Mouse (Mus musculus) limb, embryonic 11.5 days (tissue): ENCODE data around the gene Uvrag. TPM values are rescaled to one million over a fixed set of nuclear protein-coding genes. Genes with fewer than 3 reads are reported as not detected.
"Not testable (repeated sequence)": the region's sequence is repeated elsewhere in the genome, so short reads cannot be mapped to it uniquely, and the experiment has no call there.

Experiments used
- ATAC-seq: fragments of 200-750 bp; cut with Nextera tagmentation; 2 replicates; pipeline ENCODE4 v1.8.0; 2017; ENCODE audit warnings: low read depth; ENCODE audit not compliant: insufficient number of reproducible peaks, low FRiP score, low TSS enrichment
- DNase-seq: peaks from one replicate; pipeline ENCODE4 v3.0.0-alpha.2; 2015; ENCODE audit warnings: low spot score
- H3K27ac ChIP-seq: fragments of 300-500 bp; sonication (generic); replicated peaks from 2 replicates; pipeline ENCODE4 v1.5.1; 2014; ENCODE audit warnings: low read depth, mild to moderate bottlenecking, low read length
- H3K27me3 ChIP-seq: fragments of 300-500 bp; sonication (generic); 2 replicates; pipeline ENCODE4 v1.6.1; 2014; ENCODE audit warnings: mild to moderate bottlenecking, low read length, mixed read lengths; ENCODE audit not compliant: control insufficient read depth, insufficient read depth
- H3K36me3 ChIP-seq: fragments of 300-500 bp; sonication (generic); 2 replicates; pipeline ENCODE4 v1.6.1; 2014; ENCODE audit warnings: mild to moderate bottlenecking, low read length, moderate library complexity, mixed read lengths; ENCODE audit not compliant: control insufficient read depth, insufficient read depth
- H3K4me1 ChIP-seq: fragments of 300-500 bp; sonication (generic); 2 replicates; pipeline ENCODE4 v1.6.1; 2014; ENCODE audit warnings: low read length, mixed read lengths; ENCODE audit not compliant: control insufficient read depth, insufficient read depth
- H3K4me2 ChIP-seq: fragments of 300-500 bp; sonication (generic); 2 replicates; pipeline ENCODE4 v1.6.1; 2014; ENCODE audit warnings: low read depth, mild to moderate bottlenecking, moderate library complexity; ENCODE audit not compliant: severe bottlenecking
- H3K4me3 ChIP-seq: fragments of 300-500 bp; sonication (generic); 2 replicates; pipeline ENCODE4 v1.5.1; 2014; ENCODE audit warnings: low read depth, low read length
- H3K9ac ChIP-seq: fragments of 300-500 bp; sonication (generic); 2 replicates; pipeline ENCODE4 v1.6.1; 2014; ENCODE audit warnings: mild to moderate bottlenecking, low read length
- H3K9me3 ChIP-seq: fragments of 300-500 bp; sonication (generic); 2 replicates; pipeline ENCODE4 v1.6.1; 2016; ENCODE audit warnings: low read length; ENCODE audit not compliant: control insufficient read depth
- WGBS: fragments of 180-500 bp; shearing (Covaris S2); extraction: QIAGEN DNeasy Blood & Tissue Kit; methylation state at CpG from one replicate; pipeline ENCODE4 v1.1.7; 2014; 5-methylcytosine and 5-hydroxymethylcytosine counted together
- polyA plus RNA-seq: library from polyadenylated mRNA; unstranded; fragments of >200 nt; fragmentation: Nextera tagmentation; extraction: Ambion mirVana; gene quantifications from 2 replicates; pipeline ENCODE4 v1.2.1, GENCODE M21; 2014

Gene Uvrag
- polyA plus RNA-seq, 1 experiment from 2014 or later, result 11.8 TPM

GRCm38 (mm10) chr7:99077234-99077633 is 63.7 kb downstream of the Uvrag start:
- no peaks in the 10 kb centered on the region for H3K27me3 ChIP-seq
- no peak overlapping the region for H3K9ac ChIP-seq
- 42% methylated on average over 8 of the region's 8 CpGs for whole genome bisulfite sequencing
- no peak overlapping the region for H3K4me3 ChIP-seq
- no peaks in the 10 kb centered on the region for H3K9me3 ChIP-seq
- no peaks in the 10 kb centered on the region for H3K4me1 ChIP-seq
- DNase-seq (no peak), ATAC-seq (no peak)
- no peak overlapping the region for H3K4me2 ChIP-seq
- H3K36me3 ChIP-seq, result no peaks in the 10 kb centered on the region
- H3K27ac ChIP-seq, result no peak overlapping the region

- Histone ChIP-seq H3K4me1 (no peaks in the 10 kb centered on the region), H3K27ac (no peak overlapping the region)
Measured at GRCm38 (mm10) chr7:99075101-99075500, 65.8 kb downstream of the Uvrag start.

DNA sequence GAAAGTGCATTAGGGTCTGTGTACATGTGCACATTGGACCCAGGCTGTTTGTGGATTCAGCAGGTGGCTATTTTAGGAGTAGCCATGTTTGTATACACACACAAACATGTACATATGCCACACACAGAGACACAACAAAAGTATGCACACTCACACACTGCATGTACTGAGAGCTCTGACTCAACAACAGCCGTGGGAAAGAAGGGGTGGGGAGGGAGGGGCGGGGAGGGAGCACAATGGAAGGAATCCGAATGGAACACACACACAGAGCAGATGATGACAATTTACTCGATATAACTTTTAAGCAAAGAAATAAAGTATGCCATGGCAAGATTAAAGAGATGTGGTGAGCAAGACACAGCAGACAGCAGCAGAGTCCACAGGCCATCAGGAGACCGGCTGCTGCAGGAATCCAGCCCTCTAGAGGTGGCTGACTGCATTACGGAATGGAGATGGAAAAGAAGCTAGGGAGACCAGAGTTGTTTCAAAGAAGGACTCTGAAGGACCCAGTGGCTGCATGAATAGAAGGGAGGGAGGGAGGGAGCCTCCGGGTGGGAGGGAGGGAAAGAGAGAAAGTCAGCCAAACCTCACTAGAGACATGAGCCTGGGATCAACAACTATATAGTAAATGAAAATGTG is 67.1 kb downstream of the Uvrag start:
- 41% methylated on average over 7 of the region's 7 CpGs for WGBS
- no peaks in the 10 kb centered on the region for H3K4me1 ChIP-seq
- H3K36me3 ChIP-seq, result no peaks in the 10 kb centered on the region
- DNase-seq, result peak; percentile 77
- H3K27me3 ChIP-seq, result no peaks in the 10 kb centered on the region
- no peak overlapping the region for H3K4me2 ChIP-seq
- H3K27ac ChIP-seq, result no peak overlapping the region
- peak; percentile 33; the same call in 1 of the 2 replicates for ATAC-seq
- no peaks in the 10 kb centered on the region for H3K9me3 ChIP-seq
- no peak overlapping the region for H3K4me3 ChIP-seq
- H3K9ac ChIP-seq, result no peak overlapping the region

More at GRCm38 (mm10) chr7:99075101-99075500, 65.8 kb downstream of the Uvrag start:
- ATAC-seq, result no peak
- 90% methylated on average over 5 of the region's 5 CpGs for WGBS
- no peak for DNase-seq
- Histone ChIP-seq H3K4me3 (no peak overlapping the region), H3K27me3 (no peaks in the 10 kb centered on the region), H3K36me3 (no peaks in the 10 kb centered on the region), H3K4me2 (no peak overlapping the region), H3K9ac (no peak overlapping the region), H3K9me3 (no peaks in the 10 kb centered on the region)

DNA sequence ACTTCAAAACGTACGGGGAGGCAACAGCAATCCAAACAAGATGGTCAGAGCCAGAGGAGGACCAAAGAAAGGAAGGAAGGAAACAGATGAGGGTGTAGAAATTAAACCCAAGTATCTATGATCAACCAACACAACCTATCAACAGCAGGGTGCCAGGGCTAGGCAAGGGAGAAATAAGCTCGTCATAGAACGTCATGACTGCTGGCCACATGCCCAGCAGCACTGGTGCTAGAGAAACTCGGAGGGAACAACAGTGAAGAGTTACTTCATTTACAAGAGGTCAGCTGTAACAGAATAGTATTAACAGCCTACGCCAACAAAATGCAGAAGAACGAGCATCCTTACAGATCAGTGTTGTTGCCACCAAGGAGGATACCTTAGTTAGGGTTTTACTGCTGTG is 73.2 kb downstream of the Uvrag start:
- ATAC-seq (no peak), DNase-seq (no peak)
- Histone ChIP-seq H3K27ac (no peak overlapping the region), H3K4me3 (no peak overlapping the region), H3K36me3 (no peaks in the 10 kb centered on the region), H3K27me3 (no peaks in the 10 kb centered on the region), H3K4me2 (no peak overlapping the region), H3K9me3 (no peaks in the 10 kb centered on the region), H3K9ac (no peak overlapping the region), H3K4me1 (peaks cover 6% of the 10 kb centered on the region; the same call in 1 of the 2 replicates)
- WGBS, result 92% methylated on average over 7 of the region's 7 CpGs

DNA sequence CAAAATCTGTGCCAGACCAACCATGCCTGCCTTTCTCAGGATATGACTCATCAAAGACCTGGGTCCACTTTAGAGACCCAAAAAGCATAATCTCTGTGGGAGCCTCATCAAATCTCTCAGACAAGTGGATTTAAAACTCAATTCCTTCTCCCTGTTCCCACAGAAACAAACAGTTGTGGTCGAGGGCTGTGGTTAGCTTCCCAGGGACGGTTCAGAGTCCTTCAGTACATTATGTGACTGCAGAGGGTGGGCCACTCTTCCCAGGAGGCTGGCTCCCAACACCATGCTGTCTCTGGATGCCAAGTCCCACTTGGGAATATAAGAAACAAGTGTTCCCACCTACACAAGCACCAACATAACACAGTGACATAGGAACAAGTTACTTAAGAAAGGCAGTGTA is 75.0 kb downstream of the Uvrag start:
- no peak overlapping the region for H3K4me2 ChIP-seq

DNA sequence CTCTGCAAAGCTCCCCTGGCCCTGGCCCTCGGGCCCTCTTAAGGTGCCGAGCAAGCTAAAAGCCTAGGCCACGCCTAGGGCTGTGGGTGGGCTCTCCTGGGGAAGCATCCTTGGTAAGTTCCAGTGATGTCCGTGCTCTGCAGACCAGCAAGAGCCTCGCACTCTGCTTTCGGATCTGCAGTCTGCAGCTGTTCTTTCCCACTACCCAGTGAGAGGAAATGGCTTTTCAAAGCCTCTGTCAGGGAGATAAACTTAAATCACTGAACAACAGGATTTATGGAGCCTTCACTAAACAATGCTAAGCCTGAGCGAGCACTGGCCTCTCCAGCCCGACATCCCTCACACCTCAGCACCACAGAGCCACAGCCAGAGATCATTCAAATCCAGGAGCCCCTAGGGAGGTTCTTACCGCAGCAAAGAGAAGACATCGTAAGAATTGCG is 75.5 kb downstream of the Uvrag start:
- no peak overlapping the region; the same call in 1 of the 2 replicates for H3K9ac ChIP-seq
- H3K9me3 ChIP-seq, result no peaks in the 10 kb centered on the region
- H3K27me3 ChIP-seq, result no peaks in the 10 kb centered on the region
- H3K4me1 ChIP-seq, result peaks cover 6% of the 10 kb centered on the region; the same call in 1 of the 2 replicates
- DNase-seq (peak; percentile 49), ATAC-seq (peak; percentile 51; the same call in 1 of the 2 replicates)
- 0 out of 2 replicates have a peak overlapping the region, but pooled peaks have one; percentile 10 for H3K27ac ChIP-seq
- no peaks in the 10 kb centered on the region for H3K36me3 ChIP-seq
- no peak overlapping the region for H3K4me3 ChIP-seq
- 2% methylated on average over 11 of the region's 11 CpGs for WGBS
- H3K4me2 ChIP-seq, result peak overlapping the region; percentile 23; the same call in 1 of the 2 replicates

More for the DNA sequence above, 75.0 kb downstream of the Uvrag start:
- Histone ChIP-seq H3K4me1 (peaks cover 6% of the 10 kb centered on the region; the same call in 1 of the 2 replicates), H3K27me3 (no peaks in the 10 kb centered on the region), H3K9me3 (no peaks in the 10 kb centered on the region), H3K36me3 (no peaks in the 10 kb centered on the region), H3K9ac (no peak overlapping the region), H3K27ac (no peak overlapping the region), H3K4me3 (no peak overlapping the region)
- no peak for DNase-seq
- 7% methylated on average over 2 of the region's 2 CpGs for WGBS
- no peak for ATAC-seq

- no peak overlapping the region for H3K4me3 ChIP-seq
- H3K36me3 ChIP-seq, result no peaks in the 10 kb centered on the region
- no peak overlapping the region for H3K9ac ChIP-seq
- H3K4me2 ChIP-seq, result no peak overlapping the region
- H3K27ac ChIP-seq, result no peak overlapping the region
- peaks cover 6% of the 10 kb centered on the region; the same call in 1 of the 2 replicates for H3K4me1 ChIP-seq
- H3K9me3 ChIP-seq, result no peaks in the 10 kb centered on the region
- no peak for DNase-seq
- WGBS, result 34% methylated on average over 3 of the region's 3 CpGs
- ATAC-seq, result no peak
- H3K27me3 ChIP-seq, result no peaks in the 10 kb centered on the region
Measured at GRCm38 (mm10) chr7:99064795-99065194, 76.1 kb downstream of the Uvrag start.

DNA sequence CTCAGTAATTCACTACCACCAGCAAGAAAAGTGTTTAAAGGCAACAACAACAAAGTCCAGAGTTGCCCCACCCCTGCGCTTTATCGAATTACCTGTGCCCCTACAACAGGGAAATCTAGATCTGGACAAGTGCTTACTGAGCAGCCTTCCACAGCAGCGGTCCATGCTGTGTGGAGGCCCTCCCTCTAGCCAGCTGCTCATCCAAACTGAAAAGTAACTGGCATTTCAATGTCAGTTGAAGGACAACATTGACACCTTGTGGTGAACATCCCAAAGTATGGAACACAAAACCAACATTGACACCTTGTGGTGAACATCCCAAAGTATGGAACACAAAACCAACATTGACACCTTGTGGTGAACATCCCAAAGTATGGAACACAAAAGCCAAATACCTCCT is 78.7 kb downstream of the Uvrag start:
- not testable (repeated sequence) for H3K4me3 ChIP-seq, H3K4me1 ChIP-seq, H3K27me3 ChIP-seq, DNase-seq, H3K36me3 ChIP-seq, H3K4me2 ChIP-seq, ATAC-seq, H3K27ac ChIP-seq, H3K9ac ChIP-seq, H3K9me3 ChIP-seq
- 79% methylated on average over 3 of the region's 3 CpGs for WGBS
